Mouse (Mus musculus): ENCODE measurements at regions not wholly inside any gene's neighbourhood (a gene's known extent, or its start where the extent isn't known, plus 50 kb on each side); places are given as distances from the start of the nearest gene placed in this dataset.
A peak's percentile ranks its signal among the peaks of the same experiment; 100 is the strongest.
"Not testable (repeated sequence)": the region's sequence is repeated elsewhere in the genome, so short reads cannot be mapped to it uniquely, and the experiment has no call there.

DNA sequence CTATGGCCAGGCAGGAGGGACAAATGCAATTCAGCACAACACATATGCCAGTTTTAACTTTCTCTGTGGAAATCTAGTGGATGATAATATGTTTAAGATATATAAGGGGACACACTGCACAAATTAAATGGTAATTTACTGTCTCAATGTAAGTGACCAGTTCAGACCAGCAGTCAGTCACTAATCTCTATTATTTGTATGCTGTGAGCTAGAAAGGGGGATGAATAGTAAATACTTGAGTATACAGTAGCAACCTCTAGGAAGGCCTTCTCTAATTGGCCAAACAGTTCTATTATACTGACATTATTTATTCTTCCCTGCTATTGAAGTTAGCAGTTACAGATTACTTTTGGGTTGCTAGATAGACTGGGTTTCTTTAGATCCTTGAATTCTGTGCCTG is 391.2 kb downstream of the Fign start:
- DNase-seq (ENCODE audit: low read depth, low spot score) = no peak

DNA sequence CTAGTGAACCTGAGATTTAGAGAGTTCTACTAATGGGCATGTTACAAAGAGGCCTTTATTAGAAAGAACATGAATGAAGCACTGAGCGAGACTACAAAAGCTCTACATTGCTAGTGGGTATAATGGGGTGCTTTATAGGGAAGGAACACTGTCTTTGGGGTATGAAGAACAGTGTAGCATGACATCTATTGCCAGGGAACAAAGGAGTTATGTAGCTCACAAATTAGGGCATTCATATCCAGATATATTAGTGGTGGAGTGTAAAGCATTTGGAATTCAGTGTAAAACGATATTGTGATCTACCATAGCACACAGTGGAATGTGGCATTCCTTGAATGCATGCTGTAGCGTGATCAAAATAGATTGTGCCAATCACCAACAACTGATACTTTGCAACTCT is 391.7 kb downstream of the Fign start:
- no peak for DNase-seq (ENCODE audit: low read depth, low spot score)

DNA sequence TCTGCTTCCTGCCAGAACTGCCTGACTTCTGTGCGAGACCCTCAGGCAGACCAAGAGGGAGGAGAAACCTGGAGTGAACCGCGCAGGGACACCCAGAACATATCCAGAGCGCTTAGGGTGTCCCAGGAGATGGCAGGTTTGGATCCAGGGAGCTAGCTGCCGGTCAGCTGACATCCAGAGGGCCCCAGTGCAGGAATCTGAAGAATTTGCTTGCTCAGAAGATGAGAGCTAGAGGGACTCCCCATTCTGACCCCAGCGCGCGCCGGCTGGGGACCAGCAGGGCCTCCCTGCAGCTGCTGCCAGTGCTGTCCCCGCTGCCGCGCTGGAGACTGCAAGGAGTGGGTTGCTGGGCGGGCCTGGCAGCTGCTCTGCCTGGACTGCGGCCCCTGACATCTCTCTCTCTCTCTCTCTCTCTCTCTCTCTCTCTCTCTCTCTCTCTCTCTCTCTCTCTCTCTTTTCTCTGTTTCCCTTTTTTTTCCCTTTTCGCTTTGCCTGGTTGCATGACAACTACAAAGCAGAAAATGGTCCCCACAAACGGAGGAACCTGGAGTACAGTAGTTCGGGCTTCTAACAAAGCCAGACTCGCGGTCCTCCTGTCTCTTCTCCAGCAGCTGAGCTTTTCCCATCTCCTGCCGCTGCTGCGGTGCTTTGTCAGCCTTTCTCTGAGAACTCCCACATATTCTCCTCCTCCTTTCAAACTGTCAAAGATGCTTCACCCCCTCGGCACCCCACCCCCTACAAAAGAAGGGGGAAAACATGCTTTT is 395.3 kb downstream of the Fign start:
- peak; percentile 30 for DNase-seq (ENCODE audit: low read depth, low spot score)

DNA sequence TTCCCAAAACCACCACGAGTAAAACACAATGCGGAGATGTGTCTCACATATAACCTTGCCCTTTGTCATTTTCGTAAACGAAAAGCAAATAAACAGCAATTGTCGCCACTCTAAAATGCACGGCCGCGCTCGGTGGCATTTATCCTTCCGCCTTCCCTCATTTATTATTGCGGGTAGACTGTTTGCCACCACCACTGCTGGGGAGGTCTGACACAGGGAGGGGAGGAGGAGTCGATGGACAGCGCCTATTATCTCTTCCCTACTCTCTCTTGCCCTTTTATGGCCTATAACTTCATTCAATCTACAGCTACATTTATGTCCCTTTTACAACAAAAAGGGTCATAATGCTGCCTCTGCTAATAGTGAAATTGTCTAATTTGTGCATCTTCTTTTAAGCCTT is 396.0 kb downstream of the Fign start:
- DNase-seq (ENCODE audit: low read depth, low spot score) = no peak

DNA sequence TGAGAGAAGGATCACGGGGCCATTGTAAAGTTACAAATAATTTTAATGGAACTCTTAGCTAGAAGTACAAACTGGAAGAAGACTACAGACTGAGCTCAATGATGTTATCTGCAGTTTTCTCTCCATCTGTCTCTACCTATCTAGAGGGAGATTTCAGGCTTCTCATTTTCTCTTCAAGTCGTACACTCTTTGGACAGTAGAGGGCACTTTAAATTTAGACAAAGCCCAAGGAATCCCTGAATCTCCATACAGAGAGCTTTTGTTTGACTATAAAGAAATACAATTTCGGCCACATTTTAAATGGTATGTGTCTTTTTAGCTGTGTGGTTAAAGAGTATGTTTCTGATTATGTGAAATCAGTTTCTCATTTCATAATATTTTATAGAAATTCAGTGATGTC is 397.6 kb downstream of the Fign start:
- DNase-seq (ENCODE audit: low read depth, low spot score) = peak; percentile 41

DNA sequence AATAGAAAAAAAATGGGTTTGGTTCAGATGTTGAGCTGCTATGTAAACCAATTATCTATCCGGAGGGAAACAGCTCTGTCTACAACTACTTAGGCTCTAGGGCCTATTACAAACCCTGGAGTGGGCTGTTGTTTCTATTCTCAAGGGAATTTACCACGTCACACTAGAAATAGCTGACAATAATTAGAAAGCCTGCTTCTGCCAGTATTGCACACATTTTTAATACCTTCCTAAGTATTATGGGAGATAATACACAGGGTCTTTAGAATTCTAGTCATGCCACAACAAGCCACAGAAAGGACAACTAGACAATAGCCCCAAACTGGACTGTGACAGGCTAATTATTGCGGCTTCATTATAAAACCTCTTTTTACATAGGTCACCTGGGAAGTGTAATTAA is 428.1 kb downstream of the Fign start:
- no peak for DNase-seq (ENCODE audit: low read depth, low spot score)

DNA sequence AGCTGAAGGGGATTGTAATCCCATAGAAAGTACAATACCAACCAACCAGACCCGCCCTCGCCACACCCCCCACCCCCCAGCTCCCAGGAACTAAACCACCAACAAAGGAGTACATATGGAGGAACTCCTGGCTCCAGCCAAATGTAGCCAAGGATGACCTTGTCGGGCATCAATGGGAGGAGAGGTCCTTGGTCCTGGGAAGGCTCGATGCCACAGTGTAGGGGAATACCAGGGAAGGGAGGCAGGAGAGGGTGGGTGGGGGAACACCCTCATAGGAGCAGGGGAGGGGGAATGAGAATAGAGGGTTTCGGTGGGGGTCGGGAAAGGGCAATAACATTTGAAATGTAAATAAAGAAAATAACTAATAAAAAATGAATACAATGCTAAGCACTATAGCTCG is 429.1 kb downstream of the Fign start:
- no peak for DNase-seq (ENCODE audit: low read depth, low spot score)

DNA sequence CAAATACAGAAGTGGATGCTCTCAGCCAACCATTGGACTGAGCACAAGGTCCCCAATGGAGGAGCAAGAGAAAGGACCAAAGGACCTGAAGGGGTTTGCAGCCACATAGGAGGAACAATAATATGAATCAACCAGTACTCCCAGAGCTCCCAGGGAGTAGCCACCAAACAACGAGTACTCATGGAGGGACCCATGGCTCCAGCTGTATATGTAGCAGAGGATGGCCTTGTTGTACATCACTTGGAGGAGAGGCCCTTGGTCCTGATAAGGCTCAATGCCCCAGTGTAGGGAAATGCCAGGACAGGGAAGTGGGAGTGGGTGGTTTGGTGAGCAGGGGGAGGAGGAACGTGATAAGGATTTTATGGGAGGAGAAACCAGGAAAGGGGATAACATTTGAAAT is 437.9 kb downstream of the Fign start:
- DNase-seq (ENCODE audit: low read depth, low spot score) = not testable (repeated sequence)
